Mouse (Mus musculus): ENCODE data around the gene Plcb4.
"Not testable (repeated sequence)": the region's sequence is repeated elsewhere in the genome, so short reads cannot be mapped to it uniquely, and the experiment has no call there.

Plcb4 gene

DNA sequence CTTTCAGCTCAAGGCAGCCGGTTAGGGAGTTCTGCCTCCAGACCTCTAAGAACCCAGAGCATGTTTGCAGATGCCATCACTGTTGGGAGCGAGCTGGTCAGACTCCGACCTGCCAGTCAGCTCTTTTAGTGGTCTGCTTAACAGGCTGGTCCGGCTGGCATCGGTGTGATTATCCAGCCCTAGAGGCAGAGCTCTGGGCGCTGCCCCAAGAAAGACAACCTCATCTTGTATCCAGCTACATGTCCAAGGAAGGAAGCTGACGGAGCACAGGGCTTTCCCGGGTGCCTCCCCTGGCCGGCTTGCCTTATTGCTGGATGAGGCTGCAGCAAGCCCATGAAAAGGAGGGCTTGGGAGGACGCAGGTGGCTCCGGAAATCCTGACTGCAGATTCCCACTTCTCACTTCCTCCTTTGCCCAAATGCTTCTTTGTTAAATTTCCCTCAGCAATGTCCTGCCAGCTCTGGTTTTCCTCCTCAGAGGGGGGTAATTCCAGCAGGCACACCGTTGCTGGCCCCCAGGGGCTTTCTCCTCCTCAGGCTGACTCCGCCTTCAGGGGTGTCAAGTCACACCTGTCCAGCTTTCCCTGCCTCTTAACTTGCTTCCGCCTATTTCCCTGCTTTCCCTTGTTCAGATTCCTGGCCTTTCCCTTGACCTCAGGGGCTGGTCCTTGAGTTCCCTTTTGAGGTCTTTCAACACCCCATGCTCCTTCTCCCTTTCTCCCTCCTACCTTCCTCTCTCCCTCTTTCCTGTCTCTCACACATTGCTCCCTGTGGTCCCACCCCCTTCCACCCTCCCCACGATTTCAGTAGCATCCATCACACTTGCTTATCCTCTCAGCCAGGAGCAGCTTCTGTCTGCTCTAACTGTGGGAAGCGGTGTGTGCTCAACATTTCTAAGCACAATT, 58.7 kb downstream of the Plcb4 start:
- no peak for DNase-seq

DNA sequence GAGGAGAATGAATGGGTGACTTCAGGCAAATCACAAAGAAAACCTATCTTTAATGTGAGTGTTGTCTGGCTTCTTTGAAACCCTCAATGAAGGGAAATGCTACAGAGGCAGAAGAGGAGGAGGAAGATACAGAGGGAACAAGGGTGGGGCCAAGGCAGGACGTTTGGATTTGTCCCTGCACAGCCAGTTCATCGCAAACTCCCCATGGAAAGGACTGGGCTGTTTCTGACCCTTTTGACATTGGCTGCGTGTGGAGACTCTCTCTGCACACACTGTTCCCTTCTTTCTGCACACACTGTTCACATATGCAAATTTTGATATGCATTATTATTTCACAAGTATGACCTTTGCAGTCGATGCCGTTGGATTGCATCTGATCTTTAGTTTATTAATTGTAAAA, 63.3 kb downstream of the Plcb4 start:
- DNase-seq = no peak

DNA sequence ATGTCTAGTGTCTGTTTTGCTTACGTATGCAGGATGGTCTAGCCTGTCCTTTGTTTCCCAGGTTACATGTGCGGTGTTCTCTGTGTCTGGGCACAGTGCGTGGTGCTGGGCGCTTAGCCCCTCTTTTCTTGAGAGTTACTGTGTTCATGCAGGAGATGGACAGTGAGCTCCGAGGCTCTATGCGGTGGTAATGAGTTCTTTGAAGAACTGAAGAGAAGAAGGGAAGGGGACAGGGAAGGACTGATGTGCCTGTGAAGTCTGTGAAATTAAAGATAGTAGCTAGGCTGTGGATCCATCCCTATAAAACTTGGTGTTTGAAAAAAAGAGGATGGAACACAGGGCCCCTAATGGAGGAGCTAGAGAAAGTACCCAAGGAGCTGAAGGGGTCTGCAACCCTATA, 64.6 kb downstream of the Plcb4 start:
- no peak for DNase-seq

- no peak for DNase-seq
Measured at GRCm38 (mm10) chr2:135724489-135724888, 65.7 kb downstream of the Plcb4 start.

GRCm38 (mm10) chr2:135725362-135725761, 66.6 kb downstream of the Plcb4 start:
- no peak for DNase-seq

GRCm38 (mm10) chr2:135727088-135727487, 68.3 kb downstream of the Plcb4 start:
- no peak for DNase-seq

DNA sequence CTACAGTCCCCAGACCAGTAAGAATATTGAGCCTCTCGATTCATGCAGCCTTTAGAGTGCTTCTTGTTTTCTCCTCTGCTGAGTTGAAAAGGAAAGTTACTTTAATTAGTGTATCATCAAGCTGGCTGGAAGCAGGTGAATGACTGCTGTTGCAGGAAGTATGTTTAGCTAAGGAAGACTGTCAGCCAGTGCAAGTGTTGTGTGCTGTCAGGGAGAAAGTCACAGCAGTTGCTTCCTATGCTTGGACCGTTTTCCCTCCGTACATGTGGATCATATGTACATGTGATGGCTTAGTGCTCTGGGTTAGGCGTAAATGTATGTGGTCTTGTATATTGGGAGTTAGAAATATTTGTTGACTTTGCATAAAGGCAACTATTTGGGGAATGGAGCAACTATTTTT, 69.1 kb downstream of the Plcb4 start:
- no peak for DNase-seq

- DNase-seq = no peak
Measured at GRCm38 (mm10) chr2:135731591-135731990, 72.8 kb downstream of the Plcb4 start.

- no peak for DNase-seq
Measured at GRCm38 (mm10) chr2:135732651-135733050, 73.8 kb downstream of the Plcb4 start.

GRCm38 (mm10) chr2:135733926-135734510, 75.2 kb downstream of the Plcb4 start:
- DNase-seq = no peak

DNA sequence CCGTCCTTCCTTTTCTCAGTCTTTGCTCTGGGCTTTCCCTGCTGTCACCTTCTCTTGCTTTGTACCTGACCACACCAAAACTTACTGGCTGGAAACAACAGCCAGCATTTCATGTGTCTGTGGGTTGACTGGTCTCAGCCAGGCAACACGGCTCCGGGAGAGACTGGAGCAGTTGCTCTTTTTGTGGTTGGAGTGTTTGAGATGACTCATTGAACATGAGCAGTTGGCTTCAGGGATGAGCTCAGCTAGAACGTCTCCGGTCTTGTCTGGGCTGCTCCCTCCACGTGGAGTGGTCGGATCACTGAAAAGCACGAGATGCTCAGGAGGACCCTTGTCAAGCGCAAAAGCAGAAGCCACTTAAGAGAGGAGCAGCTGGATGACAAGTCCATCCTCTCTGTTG, 78.7 kb downstream of the Plcb4 start:
- no peak for DNase-seq

- not testable (repeated sequence) for DNase-seq
Measured at GRCm38 (mm10) chr2:135738022-135738780, 79.4 kb downstream of the Plcb4 start.

GRCm38 (mm10) chr2:135738950-135739349, 80.1 kb downstream of the Plcb4 start:
- DNase-seq = no peak

DNA sequence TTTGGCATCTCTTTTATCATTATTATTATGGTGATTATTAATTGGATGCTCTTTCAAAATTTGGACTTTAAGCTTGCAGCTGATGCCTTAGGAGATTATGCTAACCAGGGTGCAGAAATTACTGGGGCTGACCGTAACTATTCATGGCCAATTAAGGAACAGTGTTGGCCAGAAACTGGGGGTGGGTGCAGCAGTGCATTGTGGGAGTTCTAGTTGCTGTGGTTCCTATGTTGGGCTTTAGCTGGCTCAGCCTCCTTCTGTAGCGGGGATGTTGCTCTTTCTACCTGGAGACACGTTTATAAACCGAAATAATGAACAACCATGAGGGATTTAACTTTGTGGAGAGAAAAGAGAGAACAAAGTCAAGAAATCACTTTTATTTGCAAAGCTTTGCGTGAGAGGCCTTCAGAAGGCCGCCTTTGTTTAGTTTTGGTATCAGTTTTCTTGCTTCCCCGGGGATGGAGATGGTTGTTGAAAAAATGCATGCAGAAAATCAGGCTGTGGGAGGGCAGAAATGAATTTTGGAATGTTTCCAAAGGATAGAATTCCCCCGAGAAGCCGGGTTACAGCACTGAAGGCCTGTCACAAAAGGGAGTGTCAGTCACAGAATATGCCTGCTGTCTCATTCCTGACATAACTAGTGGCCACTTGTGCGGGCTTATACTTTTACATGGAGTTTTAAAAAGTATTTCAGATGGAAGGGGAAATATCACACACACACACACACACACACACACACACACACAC, 84.3 kb downstream of the Plcb4 start:
- no peak for DNase-seq

GRCm38 (mm10) chr2:135744711-135745110, 85.9 kb downstream of the Plcb4 start:
- no peak for DNase-seq

- no peak for DNase-seq
Measured at GRCm38 (mm10) chr2:135745126-135745525, 86.3 kb downstream of the Plcb4 start.

GRCm38 (mm10) chr2:135748441-135748840, 89.6 kb downstream of the Plcb4 start:
- no peak for DNase-seq

- no peak for DNase-seq
Measured at GRCm38 (mm10) chr2:135749606-135750005, 90.8 kb downstream of the Plcb4 start.

DNA sequence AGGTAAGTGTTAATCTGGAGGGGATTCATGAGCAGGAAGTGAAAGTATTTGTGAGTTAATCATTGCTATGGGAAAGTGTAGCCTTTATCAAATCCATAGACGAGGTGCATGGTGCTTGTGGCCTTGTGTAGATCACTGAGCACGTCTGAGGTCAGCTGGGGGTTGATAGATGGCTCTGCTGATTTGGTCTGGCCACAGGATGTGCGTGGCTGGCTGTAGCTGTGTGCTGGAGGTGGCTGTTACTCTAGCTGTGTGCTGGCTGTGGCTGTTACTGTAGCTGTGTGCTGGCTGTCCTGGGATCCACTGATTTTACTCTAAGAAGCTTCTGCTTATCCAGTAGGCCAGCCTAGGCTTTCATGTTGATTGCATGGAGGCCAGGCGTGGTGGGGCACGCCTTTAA, 91.9 kb downstream of the Plcb4 start:
- DNase-seq = no peak

GRCm38 (mm10) chr2:135755792-135756191, 97.0 kb downstream of the Plcb4 start:
- no peak for DNase-seq

- DNase-seq = no peak
Measured at GRCm38 (mm10) chr2:135757478-135757877, 98.7 kb downstream of the Plcb4 start.

DNA sequence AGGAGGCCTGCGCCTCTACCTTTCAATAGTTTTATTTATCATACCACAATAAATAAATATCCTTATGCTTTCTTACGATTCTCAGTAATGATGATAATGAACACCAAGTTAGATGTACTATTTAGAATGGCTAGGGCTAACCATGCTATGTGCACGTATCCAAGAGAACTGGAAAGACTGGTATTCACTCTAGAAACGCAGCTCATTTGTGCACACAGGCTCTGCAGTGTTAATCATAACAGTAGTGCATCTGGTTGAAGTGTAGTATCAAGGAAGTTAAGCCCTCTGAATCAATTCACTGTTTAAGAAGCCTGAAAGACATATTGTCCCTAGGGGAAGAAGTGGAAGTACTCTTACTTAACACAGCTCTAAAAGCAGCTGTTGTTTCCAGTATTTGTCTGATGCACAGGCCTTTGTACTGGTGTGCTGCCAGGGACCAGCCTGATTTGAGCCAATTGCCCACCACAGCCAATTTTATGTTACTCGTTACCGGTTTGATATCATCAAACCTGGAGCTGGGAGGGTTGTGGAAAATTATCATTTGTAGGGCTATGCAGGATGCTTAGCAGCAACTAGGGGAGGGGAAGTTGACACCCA, 100.8 kb downstream of the Plcb4 start:
- DNase-seq = no peak

Measured in thymus, adult 18-20 months (tissue).